Mouse (Mus musculus) cortical plate, adult 2 months (tissue): ENCODE measurements at regions not wholly inside any gene's neighbourhood (a gene's known extent, or its start where the extent isn't known, plus 50 kb on each side); places are given as distances from the start of the nearest gene placed in this dataset.

Source experiments
- CTCF ChIP-seq: fragments of 200-500 bp; IDR thresholded peaks from 2 replicates; pipeline ENCODE4 v1.5.1; 2011; ENCODE audit warnings: mild to moderate bottlenecking, control low read depth, low read length; ENCODE audit not compliant: insufficient read depth; ENCODE audit errors: extremely low read depth
- POLR2A ChIP-seq: fragments of 200-500 bp; IDR thresholded peaks from 2 replicates; pipeline ENCODE4 v1.6.1; 2011; ENCODE audit warnings: mild to moderate bottlenecking, low read length, control low read depth; ENCODE audit not compliant: insufficient read depth; ENCODE audit errors: extremely low read depth

DNA sequence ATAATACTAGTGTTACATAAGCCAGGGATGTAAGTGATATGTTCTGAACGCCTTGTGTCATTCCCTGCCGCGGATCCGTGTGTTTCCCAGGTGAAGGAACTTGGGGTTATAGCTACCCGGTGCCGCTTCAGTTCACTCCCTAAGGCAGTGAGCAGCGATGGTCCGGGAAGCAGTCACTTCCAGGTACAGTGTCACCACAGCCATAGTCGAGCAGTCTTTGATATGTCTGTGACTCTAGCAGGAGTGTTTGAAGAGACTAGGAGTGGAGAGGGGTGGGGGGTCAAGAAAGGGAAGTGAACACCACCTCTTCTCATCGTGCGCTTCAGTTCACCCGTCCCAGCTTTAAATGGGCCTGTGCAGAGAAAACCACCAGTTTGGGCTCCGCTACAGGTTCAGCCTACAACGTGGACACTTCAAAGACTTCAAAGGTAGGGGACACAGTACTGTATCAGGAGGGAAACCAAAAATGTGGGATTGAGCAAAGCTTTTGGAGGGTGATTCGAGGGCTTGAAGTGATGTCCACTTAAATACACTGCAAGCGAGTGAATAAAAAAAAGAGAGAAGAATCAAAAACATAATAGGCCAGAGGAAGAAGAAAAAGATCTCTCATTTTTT, 410.0 kb upstream of the Map3k7 start:
- no peak for TF ChIP-seq CTCF
- no peak for TF ChIP-seq POLR2A
